Mouse (Mus musculus): ENCODE data around the gene Psmb3. TPM values are rescaled to one million over a fixed set of nuclear protein-coding genes. Genes with fewer than 3 reads are reported as not detected.

Gene Psmb3
- polyA plus RNA-seq, 1 experiment from 2014 or later, result 474 TPM

DNA sequence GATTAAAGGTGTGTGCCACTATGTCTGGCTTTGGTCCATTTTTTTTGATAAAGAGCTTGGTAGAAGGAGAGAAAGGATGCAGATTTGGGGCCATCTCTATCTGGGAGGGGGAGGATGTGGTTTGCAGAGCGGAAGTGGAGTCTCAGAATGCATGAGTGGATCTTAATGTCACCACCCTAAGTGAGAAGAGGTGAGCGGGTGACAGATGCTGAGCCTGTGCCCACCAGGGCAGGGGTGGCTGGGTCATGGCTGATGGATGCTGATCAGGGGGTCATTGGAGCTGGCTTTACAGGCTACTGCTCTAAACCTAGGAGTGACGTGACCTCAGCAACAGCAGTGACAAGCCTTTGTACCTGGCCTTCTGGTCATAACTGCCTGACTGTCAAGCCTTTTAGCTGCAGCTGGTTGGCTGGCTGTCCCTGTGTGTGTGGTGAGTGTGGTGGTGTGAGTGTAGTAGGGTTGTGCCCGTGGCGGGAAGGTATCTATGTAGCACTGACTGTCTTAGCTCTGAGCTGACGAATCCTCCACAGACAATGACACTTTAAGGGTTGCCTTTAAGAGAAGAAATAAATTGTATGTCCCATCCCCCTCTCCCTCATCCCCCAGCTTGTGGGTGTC, 19.0 kb upstream of the Psmb3 start:
- Histone ChIP-seq H3K36me3 (ENCODE audit: control insufficient read depth, insufficient read depth, low read length) (peaks cover 50% of the 10 kb centered on the region), H3K9ac (ENCODE audit: low read depth, low read length) (no peak overlapping the region), H3K27me3 (replicated peaks; ENCODE audit: control insufficient read depth, insufficient read depth, low read length) (no peaks in the 10 kb centered on the region), H3K4me2 (ENCODE audit: low read depth, low read length) (no peak overlapping the region), H3K9me3 (ENCODE audit: control insufficient read depth, low read length) (no peaks in the 10 kb centered on the region), H3K27ac (replicated peaks; ENCODE audit: low read depth, low read length) (no peak overlapping the region), H3K4me1 (ENCODE audit: control insufficient read depth, insufficient read depth, low read length) (0 out of 2 replicates have a peak, but pooled peaks cover 3% of the 10 kb centered on the region), H3K4me3 (ENCODE audit: low read depth, low read length) (no peak overlapping the region)
- WGBS, result 68% methylated on average over 6 of the region's 6 CpGs
- DNase-seq (ENCODE audit: low spot score) (no peak), ATAC-seq (ENCODE audit: low read depth) (no peak)

DNA sequence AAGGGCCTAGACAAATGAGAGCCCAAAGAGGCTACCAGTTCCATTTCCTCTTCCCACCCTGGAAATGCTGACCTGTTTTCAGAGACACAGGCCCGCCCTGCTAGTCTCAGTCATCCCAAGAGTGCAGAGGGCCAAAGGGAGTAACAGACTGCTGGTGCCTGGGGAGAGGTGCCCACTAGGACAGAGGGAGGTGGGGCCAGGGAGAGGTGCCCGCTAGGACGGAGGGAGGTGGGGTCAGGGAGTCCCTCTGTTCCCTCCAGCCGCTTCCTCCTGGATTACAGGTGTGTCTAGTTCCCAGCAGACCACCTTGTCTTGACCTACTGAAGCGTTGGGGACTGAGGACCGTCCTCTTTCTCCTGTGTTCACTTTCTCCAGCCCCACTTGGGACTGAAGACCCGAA, 18.4 kb upstream of the Psmb3 start:
- Histone ChIP-seq H3K4me3 (ENCODE audit: low read depth, low read length) (no peak overlapping the region), H3K4me1 (ENCODE audit: control insufficient read depth, insufficient read depth, low read length) (0 out of 2 replicates have a peak, but pooled peaks cover 3% of the 10 kb centered on the region), H3K4me2 (ENCODE audit: low read depth, low read length) (peak overlapping the region; percentile 71; the same call in 1 of the 2 replicates), H3K9me3 (ENCODE audit: control insufficient read depth, low read length) (no peaks in the 10 kb centered on the region), H3K27ac (replicated peaks; ENCODE audit: low read depth, low read length) (no peak overlapping the region), H3K36me3 (ENCODE audit: control insufficient read depth, insufficient read depth, low read length) (peaks cover 49% of the 10 kb centered on the region), H3K9ac (ENCODE audit: low read depth, low read length) (no peak overlapping the region), H3K27me3 (replicated peaks; ENCODE audit: control insufficient read depth, insufficient read depth, low read length) (no peaks in the 10 kb centered on the region)
- ATAC-seq (ENCODE audit: low read depth) (no peak), DNase-seq (ENCODE audit: low spot score) (no peak)
- WGBS, result 37% methylated on average over 6 of the region's 7 CpGs

DNA sequence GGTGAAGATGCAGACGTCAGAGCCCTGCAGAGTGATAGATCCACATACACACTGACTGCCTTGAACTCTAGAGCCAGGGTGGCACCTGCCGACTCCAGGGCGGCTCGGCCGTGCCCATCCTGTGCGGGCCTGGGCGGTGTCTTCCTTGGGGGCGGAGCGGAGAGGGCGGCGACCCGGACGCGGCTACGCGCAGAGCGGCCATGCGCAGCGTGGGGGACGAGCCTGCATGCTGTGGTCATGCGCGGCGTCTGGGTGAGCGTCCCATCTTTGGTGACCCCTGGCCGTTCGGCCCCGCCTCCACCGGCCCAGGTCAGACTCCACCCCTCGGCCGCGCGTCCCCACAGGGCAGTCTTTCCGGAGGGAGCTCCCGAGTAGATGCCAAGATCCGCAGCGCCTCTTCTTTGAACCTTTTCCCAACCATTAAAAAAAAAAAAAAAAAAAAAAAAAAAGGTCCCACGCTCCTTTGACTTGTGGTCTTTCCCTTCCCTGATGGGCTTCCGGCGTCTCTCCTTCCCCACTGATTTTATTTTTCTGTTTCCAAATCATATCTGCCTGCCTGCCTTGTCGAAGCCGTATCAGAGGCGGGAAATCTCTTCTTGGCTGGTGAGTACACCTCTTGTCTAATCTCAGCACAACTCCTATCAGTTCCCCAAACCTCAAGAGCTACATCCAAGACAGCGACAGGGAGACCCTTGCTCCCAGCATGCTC, 17.4 kb upstream of the Psmb3 start, which contains the start of gene Cisd3:
Cisd3 (plus strand) TSS at position 214 of the 709 bp plus-strand sequence.
- Histone ChIP-seq H3K9me3 (ENCODE audit: control insufficient read depth, low read length) (no peaks in the 10 kb centered on the region), H3K4me3 (ENCODE audit: low read depth, low read length) (peak within 1 kb of the TSS; percentile 42), H3K27me3 (replicated peaks; ENCODE audit: control insufficient read depth, insufficient read depth, low read length) (no peaks in the 10 kb centered on the region), H3K4me1 (ENCODE audit: control insufficient read depth, insufficient read depth, low read length) (0 out of 2 replicates have a peak, but pooled peaks cover 3% of the 10 kb centered on the region), H3K27ac (replicated peaks; ENCODE audit: low read depth, low read length) (no peak within 1 kb of the TSS), H3K9ac (ENCODE audit: low read depth, low read length) (peak within 1 kb of the TSS; percentile 60), H3K4me2 (ENCODE audit: low read depth, low read length) (peak within 1 kb of the TSS; percentile 71), H3K36me3 (ENCODE audit: control insufficient read depth, insufficient read depth, low read length) (peaks cover 49% of the 10 kb centered on the region)
- whole genome bisulfite sequencing, result under 1% methylated on average over 30 of the region's 43 CpGs
- DNase-seq (ENCODE audit: low spot score) (peak; percentile 89), ATAC-seq (ENCODE audit: low read depth) (peak; percentile 89)

DNA sequence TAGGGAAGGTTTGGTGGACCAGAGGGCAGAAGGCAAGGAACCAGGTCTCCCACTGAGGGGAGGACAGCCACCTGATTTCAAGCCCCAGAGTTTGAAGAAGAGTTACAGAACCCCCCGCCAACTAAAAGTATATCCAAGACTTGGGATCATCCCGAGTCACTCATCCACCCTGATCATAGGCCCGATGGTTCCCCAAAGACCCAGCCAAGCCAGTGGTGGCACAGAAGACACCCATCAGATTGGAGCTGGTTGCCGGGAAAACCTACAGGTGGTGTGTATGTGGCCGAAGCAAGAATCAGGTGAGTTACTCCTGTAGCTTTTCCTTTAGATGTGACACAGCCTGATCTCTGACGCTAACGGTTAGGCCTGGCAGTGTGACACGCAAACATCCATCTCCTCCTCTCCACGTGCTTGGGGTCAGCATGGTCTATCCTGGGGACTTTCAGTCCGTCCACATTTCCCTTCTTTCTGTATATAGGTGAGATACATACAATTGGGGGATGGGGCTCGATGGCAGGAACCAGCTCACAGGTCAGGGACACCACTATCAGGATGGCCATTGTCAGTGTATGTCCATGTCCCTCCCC, 16.8 kb upstream of the Psmb3 start:
- DNase-seq (ENCODE audit: low spot score), result no peak
- Histone ChIP-seq H3K9me3 (ENCODE audit: control insufficient read depth, low read length) (no peaks in the 10 kb centered on the region), H3K27me3 (replicated peaks; ENCODE audit: control insufficient read depth, insufficient read depth, low read length) (no peaks in the 10 kb centered on the region), H3K4me1 (ENCODE audit: control insufficient read depth, insufficient read depth, low read length) (0 out of 2 replicates have a peak, but pooled peaks cover 3% of the 10 kb centered on the region), H3K4me2 (ENCODE audit: low read depth, low read length) (peak overlapping the region; percentile 71), H3K4me3 (ENCODE audit: low read depth, low read length) (peak overlapping the region; percentile 42), H3K36me3 (ENCODE audit: control insufficient read depth, insufficient read depth, low read length) (peaks cover 51% of the 10 kb centered on the region), H3K27ac (replicated peaks; ENCODE audit: low read depth, low read length) (no peak overlapping the region), H3K9ac (ENCODE audit: low read depth, low read length) (peak overlapping the region; percentile 60)
- no peak for ATAC-seq (ENCODE audit: low read depth)
- WGBS, result 69% methylated on average over 11 of the region's 11 CpGs

DNA sequence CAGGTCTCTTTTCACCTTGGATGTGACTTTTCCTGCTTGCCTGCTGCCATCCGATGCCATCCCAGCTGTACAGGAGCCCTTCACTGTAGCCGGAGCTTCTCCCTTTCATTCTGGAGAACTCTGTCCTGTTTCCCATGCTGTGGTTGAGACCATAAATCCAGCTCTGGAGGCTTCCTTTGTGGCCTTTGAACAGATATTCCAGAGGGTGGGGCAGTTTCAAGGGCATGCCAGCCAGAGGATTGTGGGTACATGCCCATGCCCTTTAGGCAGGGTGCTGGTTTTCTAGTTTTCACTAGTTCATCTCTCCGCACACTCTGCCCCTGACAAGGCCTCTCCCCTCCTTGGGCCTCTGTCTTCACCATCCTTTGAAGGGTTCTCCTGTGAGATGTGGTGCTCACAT, 16.1 kb upstream of the Psmb3 start:
- Histone ChIP-seq H3K9ac (ENCODE audit: low read depth, low read length) (no peak overlapping the region), H3K4me2 (ENCODE audit: low read depth, low read length) (no peak overlapping the region), H3K27me3 (replicated peaks; ENCODE audit: control insufficient read depth, insufficient read depth, low read length) (no peaks in the 10 kb centered on the region), H3K4me1 (ENCODE audit: control insufficient read depth, insufficient read depth, low read length) (0 out of 2 replicates have a peak, but pooled peaks cover 3% of the 10 kb centered on the region), H3K27ac (replicated peaks; ENCODE audit: low read depth, low read length) (no peak overlapping the region), H3K36me3 (ENCODE audit: control insufficient read depth, insufficient read depth, low read length) (peaks cover 52% of the 10 kb centered on the region), H3K4me3 (ENCODE audit: low read depth, low read length) (no peak overlapping the region), H3K9me3 (ENCODE audit: control insufficient read depth, low read length) (no peaks in the 10 kb centered on the region)
- 80% methylated on average over 3 of the region's 3 CpGs for WGBS
- no peak for ATAC-seq (ENCODE audit: low read depth)
- no peak for DNase-seq (ENCODE audit: low spot score)

DNA sequence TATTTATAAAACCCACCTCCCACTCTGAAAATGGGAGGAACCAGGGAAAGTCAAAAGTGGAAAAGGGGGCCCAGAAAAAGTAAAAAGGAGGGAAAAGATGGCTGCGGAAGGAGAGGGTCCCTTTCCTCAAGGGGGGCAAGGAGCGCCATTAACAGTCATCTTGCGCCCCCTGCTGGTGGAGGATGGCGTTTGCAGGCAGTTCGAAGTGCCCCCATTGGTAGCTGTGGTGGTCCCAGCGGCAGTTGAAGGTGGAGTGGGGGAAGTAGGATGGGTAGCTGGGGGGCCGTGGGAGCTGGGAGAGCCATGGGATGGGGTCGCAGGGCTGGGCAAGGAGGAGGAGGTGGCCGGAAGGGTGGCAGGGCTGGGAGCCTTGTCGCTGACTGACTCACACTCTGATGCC, 13.3 kb upstream of the Psmb3 start:
- Histone ChIP-seq H3K36me3 (ENCODE audit: control insufficient read depth, insufficient read depth, low read length) (peaks cover 53% of the 10 kb centered on the region), H3K4me3 (ENCODE audit: low read depth, low read length) (no peak overlapping the region), H3K4me1 (ENCODE audit: control insufficient read depth, insufficient read depth, low read length) (peaks cover 8% of the 10 kb centered on the region; the same call in 1 of the 2 replicates), H3K27ac (replicated peaks; ENCODE audit: low read depth, low read length) (no peak overlapping the region), H3K9ac (ENCODE audit: low read depth, low read length) (no peak overlapping the region), H3K27me3 (replicated peaks; ENCODE audit: control insufficient read depth, insufficient read depth, low read length) (no peaks in the 10 kb centered on the region), H3K9me3 (ENCODE audit: control insufficient read depth, low read length) (no peaks in the 10 kb centered on the region), H3K4me2 (ENCODE audit: low read depth, low read length) (no peak overlapping the region)
- 23% methylated on average over 10 of the region's 10 CpGs for WGBS
- DNase-seq (ENCODE audit: low spot score) (peak; percentile 52), ATAC-seq (ENCODE audit: low read depth) (no peak)

DNA sequence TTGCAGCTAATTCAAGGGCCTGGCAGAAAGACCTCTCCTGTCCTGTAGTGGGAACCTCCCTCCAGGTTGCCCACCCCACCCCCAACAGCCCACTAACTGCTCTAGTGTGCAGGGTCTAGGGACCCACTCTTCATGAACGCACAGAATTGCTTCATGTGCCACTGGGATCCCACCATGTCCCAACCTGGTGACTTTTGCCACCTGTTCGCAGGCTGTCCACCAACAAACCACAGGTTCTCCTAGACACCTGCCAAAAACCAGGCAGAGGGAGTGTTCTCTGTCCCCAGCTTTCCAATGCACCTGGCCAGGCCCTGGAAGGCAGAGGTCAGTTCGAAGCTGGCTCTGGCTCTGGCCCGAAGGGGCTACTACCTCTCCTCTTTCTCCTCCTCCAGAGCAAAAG, 8.8 kb upstream of the Psmb3 start:
- peaks cover 39% of the 10 kb centered on the region for H3K36me3 ChIP-seq (ENCODE audit: control insufficient read depth, insufficient read depth, low read length)
- H3K9ac ChIP-seq (ENCODE audit: low read depth, low read length), result 0 out of 2 replicates have a peak overlapping the region, but pooled peaks have one; percentile 40

DNA sequence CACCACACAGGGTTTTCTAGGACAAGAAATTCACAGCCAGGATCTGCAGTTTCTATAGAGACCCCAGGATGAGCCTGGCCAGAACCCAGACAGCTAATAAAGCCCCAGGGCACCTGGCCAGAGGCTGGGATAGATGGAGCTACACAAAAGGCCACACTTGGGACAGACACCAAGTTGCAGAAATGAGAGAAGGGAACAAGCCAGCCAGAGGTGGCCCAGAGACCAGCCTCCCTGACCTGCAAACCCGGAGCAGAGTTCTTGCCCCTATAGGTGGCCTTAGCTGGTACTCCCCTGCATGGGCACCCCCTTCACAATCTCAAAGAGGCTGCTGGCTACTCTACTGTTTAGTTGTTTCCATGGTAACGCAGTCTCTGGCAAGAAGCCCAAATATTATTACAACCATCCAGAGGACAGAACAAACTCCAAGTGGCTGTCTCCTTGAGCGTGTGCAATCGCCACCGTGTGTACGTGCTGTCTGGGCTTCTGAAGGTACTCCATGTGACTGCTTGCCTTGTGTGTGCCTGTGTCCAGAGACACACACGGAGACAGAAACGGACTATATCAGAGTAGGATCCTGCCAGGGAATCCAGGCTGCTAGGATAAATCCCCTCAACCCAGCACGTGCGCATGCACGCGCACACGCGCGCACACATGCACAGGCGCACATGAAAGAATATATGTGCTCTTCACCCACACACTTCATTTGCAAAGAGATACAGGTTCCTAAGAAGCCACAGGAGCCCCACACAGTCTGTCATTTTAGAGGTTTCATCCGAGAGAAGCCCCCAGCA, 8.1 kb upstream of the Psmb3 start:
- Histone ChIP-seq H3K9ac (ENCODE audit: low read depth, low read length) (peak overlapping the region; percentile 40), H3K27ac (replicated peaks; ENCODE audit: low read depth, low read length) (peak overlapping the region; percentile 65; the same call in 1 of the 2 replicates), H3K9me3 (ENCODE audit: control insufficient read depth, low read length) (no peaks in the 10 kb centered on the region), H3K4me3 (ENCODE audit: low read depth, low read length) (no peak overlapping the region), H3K4me2 (ENCODE audit: low read depth, low read length) (peak overlapping the region; percentile 34), H3K4me1 (ENCODE audit: control insufficient read depth, insufficient read depth, low read length) (peaks cover 33% of the 10 kb centered on the region), H3K27me3 (replicated peaks; ENCODE audit: control insufficient read depth, insufficient read depth, low read length) (no peaks in the 10 kb centered on the region), H3K36me3 (ENCODE audit: control insufficient read depth, insufficient read depth, low read length) (peaks cover 33% of the 10 kb centered on the region)
- DNase-seq (ENCODE audit: low spot score), result peak; percentile 85
- 47% methylated on average over 17 of the region's 17 CpGs for WGBS
- ATAC-seq (ENCODE audit: low read depth), result 0 out of 2 replicates have a peak, but pooled peaks have one; percentile 1

More for the DNA sequence above, 8.8 kb upstream of the Psmb3 start:
- Histone ChIP-seq H3K4me1 (ENCODE audit: control insufficient read depth, insufficient read depth, low read length) (peaks cover 33% of the 10 kb centered on the region), H3K27me3 (replicated peaks; ENCODE audit: control insufficient read depth, insufficient read depth, low read length) (no peaks in the 10 kb centered on the region), H3K9me3 (ENCODE audit: control insufficient read depth, low read length) (no peaks in the 10 kb centered on the region), H3K4me2 (ENCODE audit: low read depth, low read length) (0 out of 2 replicates have a peak overlapping the region, but pooled peaks have one; percentile 34), H3K27ac (replicated peaks; ENCODE audit: low read depth, low read length) (peak overlapping the region; percentile 65; the same call in 1 of the 2 replicates), H3K4me3 (ENCODE audit: low read depth, low read length) (no peak overlapping the region)
- WGBS, result 84% methylated on average over 4 of the region's 4 CpGs
- no peak for DNase-seq (ENCODE audit: low spot score)
- no peak for ATAC-seq (ENCODE audit: low read depth)
